ENCODE assay signal across 7 mouse cellular contexts in genomic region chrX:153237920-153238504, GRCm38 (mm10). TPM values are rescaled to one million over a fixed set of nuclear protein-coding genes. Genes with fewer than 3 reads are reported as not detected.
DNase-seq lines count a peak whose midpoint lies in the region; ATAC-seq lines count a peak whose summit lies in the region.

No protein-coding gene starts in this region.

- DNase-seq in NIH3T3 (ENCODE audit: low read depth), result peak; percentile 1
- peak; percentile 32 for DNase-seq in cerebellum, adult 11 months
- DNase-seq in hindlimb bud, embryonic 11.5 days (ENCODE audit: extremely low spot score, low read depth, low spot score), result peak; percentile 8
- DNase-seq in left cerebral cortex, postnatal 10 days (ENCODE audit: extremely low spot score in 1 of 2, low spot score in 2 of 2), result peak; percentile 13 to 32
- peak; percentile 3 to 7 for DNase-seq in spleen, adult 18-20 months

- peak overlapping the region; percentile 67 for H3K9ac ChIP-seq in forebrain, embryonic 13.5 days

- H3K4me3 ChIP-seq in forebrain, embryonic 13.5 days, result peak overlapping the region; percentile 54

- WGBS in forebrain, embryonic 13.5 days, result 16% methylated on average over 22 of the region's 23 CpGs

- ATAC-seq in forebrain, embryonic 13.5 days, result peak; percentile 94
- peak; percentile 97 for ATAC-seq in megakaryocyte-erythroid progenitor cell, adult 5-6 weeks (replicated peaks; ENCODE audit: low FRiP score, low TSS enrichment, poor library complexity, severe bottlenecking)

- H3K4me2 ChIP-seq in forebrain, embryonic 13.5 days, result peak overlapping the region; percentile 58

- intact Hi-C loops in left cerebral cortex, postnatal 10 days (cut with DNase I), result no loop called here

- no peaks in the 10 kb centered on the region for H3K4me1 ChIP-seq in forebrain, embryonic 13.5 days

- no peaks in the 10 kb centered on the region for H3K9me3 ChIP-seq in forebrain, embryonic 13.5 days (replicated peaks)

- H3K27ac ChIP-seq in forebrain, embryonic 13.5 days, result no peak overlapping the region; the same call in 1 of the 2 replicates

- H3K36me3 ChIP-seq in forebrain, embryonic 13.5 days (ENCODE audit: poor library complexity, severe bottlenecking), result no peaks in the 10 kb centered on the region

- no peaks in the 10 kb centered on the region for H3K27me3 ChIP-seq in forebrain, embryonic 13.5 days

RNA-seq across cellular contexts. Expression of gene Klf8, which starts 0.7 kb away (rescaled TPM):
- polyA plus RNA-seq in forebrain, embryonic 13.5 days (2015; fragmentation: Nextera tagmentation; extraction: Ambion mirVana), result 3.4 and 3.6 TPM in 2 replicates
- total RNA-seq in left cerebral cortex, postnatal 10 days (2021), result 10 to 100 TPM; 14.6 to 17.3 TPM
- total RNA-seq in megakaryocyte-erythroid progenitor cell, adult 5-6 weeks (2014; fragmentation: Nextera tagmentation), result 1.3 and 2.4 TPM in 2 replicates
- total RNA-seq in megakaryocyte-erythroid progenitor cell, adult 5-6 weeks (2017), result 0.75 and 2.8 TPM in 2 replicates

Comparison
In these comparisons a context has a peak if more than half of its experiments do, and no peak if none do; other contexts are left out.
1. RNA of gene Klf8, which starts 0.7 kb away (total RNA-seq): 14.6 to 17.3 TPM in left cerebral cortex, postnatal 10 days; 0.75 to 2.8 TPM in megakaryocyte-erythroid progenitor cell, adult 5-6 weeks; every median in the first group is over 4 times any median in the second.
2. Peak in every context shown above with its lines, with median percentiles within 50 percentile points of each other: DNase-seq.